Comparison of ENCODE assay signal across 21 mouse cellular contexts in genomic region chr6:137261033-137261432, GRCm38 (mm10). TPM values are rescaled to one million over a fixed set of nuclear protein-coding genes. Genes with fewer than 3 reads are reported as not detected.
DNase-seq lines count a peak whose midpoint lies in the region; ATAC-seq and TF ChIP-seq lines count a peak whose summit lies in the region.
"Had no signal": no experiment of that assay in that cellular context is flagged by ENCODE, and none has a peak within 500 bp of the region (broad histone marks: within the 10 kb centered on the region; RNA-seq: fewer than 3 reads in every experiment).

No protein-coding gene starts in this region.

- H3K36me3 ChIP-seq in liver, embryonic 14.5 days (replicated peaks; ENCODE audit: control insufficient read depth, insufficient read depth, low read depth) = no peaks in the 10 kb centered on the region
- no peaks in the 10 kb centered on the region for H3K36me3 ChIP-seq in liver, embryonic 12.5 days
- H3K36me3 ChIP-seq in testis, adult 2 months (ENCODE audit: control insufficient read depth, insufficient read depth, low read length) = no peaks in the 10 kb centered on the region
- H3K36me3 ChIP-seq in MEL (ENCODE audit: control insufficient read depth in 1 of 2, insufficient read depth in 2 of 2, low read length in 2 of 2) = no peaks in the 10 kb centered on the region
- no peaks in the 10 kb centered on the region for H3K36me3 ChIP-seq in stomach, postnatal 0 days (ENCODE audit: control insufficient read depth, insufficient read depth, low read length)
- H3K36me3 ChIP-seq: embryonic facial prominence, embryonic 15.5 days; forebrain, embryonic 10.5 days; heart, embryonic 13.5 days had no signal

- TF ChIP-seq CTCF in liver, embryonic 14.5 days (IDR thresholded peaks at IDR 0.05; ENCODE audit: low read depth) = peak; percentile 10; the same call in 1 of the 2 replicates
- peak; percentile 41; the same call in 1 of the 2 replicates for TF ChIP-seq CTCF in testis, adult 2 months (IDR thresholded peaks at IDR 0.05; ENCODE audit: control insufficient read depth, insufficient read depth, insufficient replicate concordance, low read depth, low read length)
- 0 out of 6 replicates have a peak, but pooled peaks of 1 of the 3 experiments have one; percentile 17 for TF ChIP-seq CTCF in MEL (IDR thresholded peaks at IDR 0.05 in 2 of 3, conservative IDR thresholded peaks at IDR 0.05 in 1 of 3; ENCODE audit: control insufficient read depth in 1 of 3, insufficient read depth in 1 of 3, low read depth in 2 of 3, low read length in 3 of 3, poor library complexity in 1 of 3, severe bottlenecking in 1 of 3)
- 0 out of 2 replicates have a peak, but pooled peaks have one; percentile 6 for TF ChIP-seq CTCF in stomach, postnatal 0 days (IDR thresholded peaks at IDR 0.05; ENCODE audit: low read depth)

- no peak overlapping the region for H3K4me2 ChIP-seq in liver, embryonic 14.5 days (ENCODE audit: low read depth)
- H3K4me2 ChIP-seq in liver, embryonic 12.5 days = no peak overlapping the region
- H3K4me2 ChIP-seq in stomach, postnatal 0 days (replicated peaks; ENCODE audit: low read depth) = no peak overlapping the region
- H3K4me2 ChIP-seq: embryonic facial prominence, embryonic 15.5 days; forebrain, embryonic 15.5 days; heart, embryonic 13.5 days had no signal

- ATAC-seq in liver, embryonic 14.5 days (ENCODE audit: insufficient read depth) = no peak
- no peak for ATAC-seq in liver, embryonic 12.5 days
- no peak for ATAC-seq in stomach, postnatal 0 days (ENCODE audit: low FRiP score, low TSS enrichment)
- ATAC-seq: activated CD4-positive, CD25-positive, alpha-beta regulatory T cell, adult 4 months; forebrain, embryonic 15.5 days; hindbrain, embryonic 16.5 days had no signal

- H3K4me3 ChIP-seq in liver, embryonic 14.5 days (ENCODE audit: insufficient read depth in 1 of 2, low read depth in 2 of 2, low read length in 2 of 2) = no peak overlapping the region
- H3K4me3 ChIP-seq in liver, embryonic 12.5 days = no peak overlapping the region
- no peak overlapping the region for H3K4me3 ChIP-seq in testis, adult 2 months (ENCODE audit: control insufficient read depth, low read depth, low read length)
- no peak overlapping the region for H3K4me3 ChIP-seq in MEL (ENCODE audit: control insufficient read depth in 1 of 2, insufficient read depth in 1 of 2, low read depth in 2 of 2, low read length in 2 of 2)
- no peak overlapping the region for H3K4me3 ChIP-seq in stomach, postnatal 0 days (ENCODE audit: low read depth, low read length)
- H3K4me3 ChIP-seq: embryonic facial prominence, embryonic 15.5 days; erythroblast, embryonic 14.5 days; forebrain, embryonic 10.5 days; forebrain, embryonic 15.5 days; heart, embryonic 13.5 days had no signal

- no peak for TF ChIP-seq EP300 in liver, embryonic 14.5 days (IDR thresholded peaks at IDR 0.05; ENCODE audit: low read depth)
- TF ChIP-seq EP300 in MEL (IDR thresholded peaks at IDR 0.05; ENCODE audit: low read depth in 1 of 2, low read length in 2 of 2) = no peak
- no peak for TF ChIP-seq EP300 in stomach, postnatal 0 days (optimal IDR thresholded peaks at IDR 0.05)

- no peak overlapping the region for H3K27ac ChIP-seq in liver, embryonic 14.5 days
- no peak overlapping the region for H3K27ac ChIP-seq in liver, embryonic 12.5 days
- H3K27ac ChIP-seq in testis, adult 2 months (ENCODE audit: control insufficient read depth, insufficient read depth, low read depth, low read length) = no peak overlapping the region
- H3K27ac ChIP-seq in MEL (ENCODE audit: control insufficient read depth, low read depth, low read length) = no peak overlapping the region
- no peak overlapping the region for H3K27ac ChIP-seq in stomach, postnatal 0 days (replicated peaks)
- H3K27ac ChIP-seq: embryonic facial prominence, embryonic 15.5 days; forebrain, embryonic 10.5 days; forebrain, embryonic 15.5 days; heart, embryonic 13.5 days had no signal

- 45% methylated on average over 1 of the region's 1 CpGs for WGBS in liver, embryonic 14.5 days (ENCODE audit: insufficient replicate concordance)
- 69% methylated on average over 1 of the region's 1 CpGs for WGBS in liver, embryonic 12.5 days (ENCODE audit: insufficient replicate concordance)
- whole genome bisulfite sequencing in stomach, postnatal 0 days = 90% methylated on average over 1 of the region's 1 CpGs

- no peak for DNase-seq in liver, embryonic 14.5 days (ENCODE audit: low read depth in 3 of 3, low spot score in 3 of 3)
- DNase-seq in testis, postnatal 14 days (ENCODE audit: low spot score) = no peak
- DNase-seq in MEL (ENCODE audit: low read depth, low spot score) = peak; percentile 1
- no peak for DNase-seq in stomach, postnatal 0 days (ENCODE audit: low spot score)
- no peak for DNase-seq in cerebellum, postnatal 10 days
- DNase-seq in cerebellum, adult 11-12 months = no peak
- DNase-seq: adrenal gland, postnatal 14 days; cerebellum, adult 18-20 months; cerebellum, postnatal 14 days; embryo, embryonic 11 days; gastrocnemius, postnatal 14 days; heart, postnatal 36 days had no signal

- no peaks in the 10 kb centered on the region for H3K27me3 ChIP-seq in liver, embryonic 14.5 days (ENCODE audit: control insufficient read depth, insufficient read depth, low read length)
- H3K27me3 ChIP-seq in liver, embryonic 12.5 days (replicated peaks) = no peaks in the 10 kb centered on the region
- no peaks in the 10 kb centered on the region for H3K27me3 ChIP-seq in testis, adult 2 months (ENCODE audit: control insufficient read depth, insufficient read depth, low read length)
- H3K27me3 ChIP-seq in MEL (ENCODE audit: control insufficient read depth in 1 of 2, insufficient read depth in 2 of 2, low read length in 2 of 2) = no peaks in the 10 kb centered on the region
- H3K27me3 ChIP-seq in stomach, postnatal 0 days (ENCODE audit: control insufficient read depth, insufficient read depth, low read length) = no peaks in the 10 kb centered on the region
- H3K27me3 ChIP-seq: embryonic facial prominence, embryonic 15.5 days; forebrain, embryonic 15.5 days had no signal

- no peaks in the 10 kb centered on the region for H3K9me3 ChIP-seq in liver, embryonic 14.5 days (ENCODE audit: control insufficient read depth, low read length)
- H3K9me3 ChIP-seq in liver, embryonic 12.5 days (replicated peaks) = 0 out of 2 replicates have a peak, but pooled peaks cover 4% of the 10 kb centered on the region
- no peaks in the 10 kb centered on the region for H3K9me3 ChIP-seq in MEL (replicated peaks; ENCODE audit: insufficient read depth, low read length)
- H3K9me3 ChIP-seq in stomach, postnatal 0 days (ENCODE audit: control insufficient read depth, low read length) = no peaks in the 10 kb centered on the region
- H3K9me3 ChIP-seq: embryonic facial prominence, embryonic 15.5 days; forebrain, embryonic 15.5 days had no signal

- TF ChIP-seq RAD21 in MEL (IDR thresholded peaks at IDR 0.05; ENCODE audit: low read depth, low read length) = no peak

- no peak overlapping the region for H3K9ac ChIP-seq in liver, embryonic 14.5 days (replicated peaks)
- H3K9ac ChIP-seq in liver, embryonic 12.5 days = no peak overlapping the region
- no peak overlapping the region for H3K9ac ChIP-seq in MEL (ENCODE audit: control insufficient read depth, low read depth, low read length, poor library complexity, severe bottlenecking)
- no peak overlapping the region for H3K9ac ChIP-seq in stomach, postnatal 0 days (ENCODE audit: low read length)
- H3K9ac ChIP-seq: embryonic facial prominence, embryonic 15.5 days; forebrain, embryonic 15.5 days; heart, embryonic 13.5 days had no signal

- TF ChIP-seq POLR2A in testis, adult 2 months (IDR thresholded peaks at IDR 0.05; ENCODE audit: control insufficient read depth, low read depth, low read length) = no peak
- no peak for TF ChIP-seq POLR2A in MEL (IDR thresholded peaks at IDR 0.05; ENCODE audit: control insufficient read depth in 1 of 2, insufficient read depth in 1 of 2, low read depth in 1 of 2, low read length in 2 of 2, poor library complexity in 1 of 2)

- no peaks in the 10 kb centered on the region for H3K79me2 ChIP-seq in MEL (ENCODE audit: control insufficient read depth, insufficient read depth, low read length, poor library complexity)

- no peaks in the 10 kb centered on the region for H3K4me1 ChIP-seq in liver, embryonic 14.5 days (replicated peaks; ENCODE audit: control insufficient read depth in 2 of 2, insufficient read depth in 2 of 2, low read length in 1 of 2)
- H3K4me1 ChIP-seq in liver, embryonic 12.5 days = no peaks in the 10 kb centered on the region
- H3K4me1 ChIP-seq in testis, adult 2 months (ENCODE audit: control insufficient read depth, insufficient read depth, low read length) = no peaks in the 10 kb centered on the region
- no peaks in the 10 kb centered on the region for H3K4me1 ChIP-seq in MEL (ENCODE audit: control insufficient read depth in 1 of 2, insufficient read depth in 2 of 2, low read length in 2 of 2)
- no peaks in the 10 kb centered on the region for H3K4me1 ChIP-seq in stomach, postnatal 0 days (replicated peaks; ENCODE audit: control insufficient read depth, insufficient read depth)
- H3K4me1 ChIP-seq: embryonic facial prominence, embryonic 15.5 days; forebrain, embryonic 10.5 days; heart, embryonic 13.5 days had no signal

TF ChIP-seq in MEL, 35 proteins besides CTCF, POLR2A, EP300 and RAD21:
- TF ChIP-seq CHD2 (IDR thresholded peaks at IDR 0.05; ENCODE audit: low read length) (no peak), MYC (IDR thresholded peaks at IDR 0.05; ENCODE audit: low read depth, low read length) (no peak), MAFK (IDR thresholded peaks at IDR 0.05; ENCODE audit: borderline replicate concordance, low read depth, low read length) (no peak), ZNF384 (IDR thresholded peaks at IDR 0.05; ENCODE audit: low read depth, low read length) (no peak), SIN3A (IDR thresholded peaks at IDR 0.05; ENCODE audit: low read length) (no peak), POLR2AphosphoS5 (IDR thresholded peaks at IDR 0.05; ENCODE audit: borderline replicate concordance, low read depth, low read length) (no peak), SMC3 (IDR thresholded peaks at IDR 0.05; ENCODE audit: low read depth, low read length) (no peak), RCOR1 (IDR thresholded peaks at IDR 0.05; ENCODE audit: low read depth, low read length) (no peak), ELF1 (IDR thresholded peaks at IDR 0.05; ENCODE audit: low read depth, low read length) (no peak)

RNA-seq across cellular contexts. Expression of gene Ptpro, which starts 8.9 kb away (rescaled TPM):
- 0.28 and 0.40 TPM in 2 replicates for polyA plus RNA-seq in liver, embryonic 14.5 days (2012; rRNA removed)
- polyA plus RNA-seq in liver, embryonic 14.5 days (2014; fragmentation: Nextera tagmentation; extraction: Ambion mirVana) = 0.55 and 0.68 TPM in 2 replicates
- polyA plus RNA-seq in liver, embryonic 12.5 days (2016; fragmentation: Nextera tagmentation; extraction: Ambion mirVana) = 0.49 and 0.51 TPM in 2 replicates
- 1.6 and 4.5 TPM in 2 replicates for polyA plus RNA-seq in testis, adult 2 months (2012; rRNA removed)
- total RNA-seq in MEL (2012; rRNA removed) = not detected in 2 replicates
- polyA plus RNA-seq in MEL (2012; ENCODE audit: insufficient read depth in 1 of 2, insufficient read length in 2 of 2, low read depth in 1 of 2, low replicate concordance in 2 of 2, missing spikeins in 1 of 2) = not detected
- polyA plus RNA-seq in stomach, postnatal 0 days (2015; fragmentation: Nextera tagmentation; extraction: Ambion mirVana) = 2.1 and 2.4 TPM in 2 replicates
- polyA plus RNA-seq: erythroblast, embryonic 14.5 days had no signal
